Mouse (Mus musculus) lung, adult 2 months (tissue): Measurements from ENCODE around the gene Tubgcp4. TPM values are rescaled to one million over a fixed set of nuclear protein-coding genes. Genes with fewer than 3 reads are reported as not detected.

Source experiments
- DNase-seq: peaks from one replicate; pipeline ENCODE4 v3.0.0; 2022
- H3K4me1 ChIP-seq: fragments of 200-500 bp; 2 replicates; pipeline ENCODE4 v1.6.1; 2011; ENCODE audit warnings: low read length; ENCODE audit not compliant: control insufficient read depth, insufficient read depth
- H3K4me3 ChIP-seq: fragments of 200-500 bp; replicated peaks from 2 replicates; pipeline ENCODE3; 2011; ENCODE audit warnings: low read depth, mild to moderate bottlenecking, control low read depth, low read length; ENCODE audit errors: extremely low read depth
- CTCF ChIP-seq: fragments of 200-500 bp; IDR thresholded peaks from 2 replicates; pipeline ENCODE4 v1.5.1; 2011; ENCODE audit warnings: mild to moderate bottlenecking, low read length, control low read depth; ENCODE audit not compliant: insufficient read depth
- POLR2A ChIP-seq: fragments of 200-500 bp; IDR thresholded peaks from 2 replicates; pipeline ENCODE4 v1.6.1; 2011; ENCODE audit warnings: low read depth, mild to moderate bottlenecking, control low read depth, low read length, borderline replicate concordance; ENCODE audit errors: extremely low read depth
- WGBS: fragments of 180-500 bp; shearing (Covaris S2); methylation state at CpG from one replicate; pipeline ENCODE4 v1.1.7; 2018; 5-methylcytosine and 5-hydroxymethylcytosine counted together
- polyA plus RNA-seq: library from polyadenylated mRNA; depleted of rRNA; stranded (reverse); fragments of >200 nt; gene quantifications from 2 replicates; pipeline ENCODE4 v1.2.3, GENCODE M21; 2012; rRNA removed

The Tubgcp4 gene
- polyA plus RNA-seq, 1 experiment: 26.5 TPM

GRCm38 (mm10) chr2:121235460-121236072 lies 65.1 kb downstream of the Tubgcp4 start:
- H3K4me3 ChIP-seq: no peak overlapping the region
- no peaks in the 10 kb centered on the region for H3K4me1 ChIP-seq
- TF ChIP-seq POLR2A (no peak), CTCF (no peak)
- 81% methylated on average over 8 of the region's 8 CpGs for WGBS
- DNase-seq: no peak

DNA sequence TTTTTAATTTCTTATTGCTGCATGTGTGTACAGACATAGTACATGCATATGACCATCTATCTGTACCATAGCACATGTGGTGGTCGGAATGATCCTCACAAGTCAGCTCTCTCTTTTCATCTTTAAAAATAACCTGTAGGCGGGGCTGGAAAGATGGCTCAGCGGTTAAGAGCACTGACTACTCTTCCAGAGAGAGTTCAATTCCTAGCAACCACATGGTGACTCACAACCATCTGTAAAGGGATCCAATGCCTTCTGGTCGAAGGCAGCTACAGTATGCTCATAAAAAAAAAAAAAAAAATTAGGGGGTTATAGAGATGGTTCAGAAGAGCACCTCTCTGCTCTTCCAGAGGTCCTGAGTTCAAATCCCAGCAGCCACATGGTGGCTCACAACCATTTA lies 69.0 kb downstream of the Tubgcp4 start:
- no peak for TF ChIP-seq CTCF
- TF ChIP-seq POLR2A: no peak
- 92% methylated on average over 4 of the region's 4 CpGs for WGBS
- DNase-seq: no peak

GRCm38 (mm10) chr2:121244099-121244498 lies 73.6 kb downstream of the Tubgcp4 start:
- no peak for DNase-seq
- no peak for TF ChIP-seq POLR2A
- no peak for TF ChIP-seq CTCF
- no peaks in the 10 kb centered on the region for H3K4me1 ChIP-seq
- WGBS: 84% methylated on average over 5 of the region's 5 CpGs
- no peak overlapping the region for H3K4me3 ChIP-seq

More for the DNA sequence above, 69.0 kb downstream of the Tubgcp4 start:
- Histone ChIP-seq H3K4me3 (no peak overlapping the region), H3K4me1 (no peaks in the 10 kb centered on the region)

Other genes with a start within 250 kb of the Tubgcp4 start
- 47.9 and 49.1 TPM in 2 replicates for gene Ubr1, start 199.9 kb upstream of the Tubgcp4 start, polyA plus RNA-seq
- gene Tmem62, start 193.6 kb upstream of the Tubgcp4 start, polyA plus RNA-seq: 10.0 and 12.5 TPM in 2 replicates
- 20.9 and 28.5 TPM in 2 replicates for gene Ccndbp1, start 162.3 kb upstream of the Tubgcp4 start, polyA plus RNA-seq
- 0.06 and 0.13 TPM in 2 replicates for gene Epb42, start 133.6 kb upstream of the Tubgcp4 start, polyA plus RNA-seq
- 0.08 and 1.1 TPM in 2 replicates for gene Tgm5, start 84.8 kb upstream of the Tubgcp4 start, polyA plus RNA-seq
- not detected in 2 replicates for gene Tgm7, start 60.9 kb upstream of the Tubgcp4 start, polyA plus RNA-seq
- 3.4 and 4.5 TPM in 2 replicates for gene Adal, start 30.2 kb upstream of the Tubgcp4 start, polyA plus RNA-seq
- gene Lcmt2, start 30.0 kb upstream of the Tubgcp4 start, polyA plus RNA-seq: 8.7 and 9.1 TPM in 2 replicates
- gene Zscan29, start 471 bp downstream of the Tubgcp4 start, polyA plus RNA-seq: 3.6 and 4.7 TPM in 2 replicates
- 15.5 and 28.1 TPM in 2 replicates for gene Trp53bp1, start 100.8 kb downstream of the Tubgcp4 start, polyA plus RNA-seq
- gene Map1a, start 118.9 kb downstream of the Tubgcp4 start, polyA plus RNA-seq: 4.6 and 4.7 TPM in 2 replicates
- 25.5 and 34.0 TPM in 2 replicates for gene Ppip5k1, start 184.7 kb downstream of the Tubgcp4 start, polyA plus RNA-seq
- 36.4 and 55.0 TPM in 2 replicates for gene Ckmt1, start 187.1 kb downstream of the Tubgcp4 start, polyA plus RNA-seq
- gene Strc, start 216.5 kb downstream of the Tubgcp4 start, polyA plus RNA-seq: 0.08 TPM in 1 of 2 replicates, not detected in the other
- 395 and 710 TPM in 2 replicates for gene Pdia3, start 243.1 kb downstream of the Tubgcp4 start, polyA plus RNA-seq
- gene Catsper2, start 243.1 kb downstream of the Tubgcp4 start, polyA plus RNA-seq: 1.00 and 2.0 TPM in 2 replicates